Mouse (Mus musculus) midbrain, embryonic 11.5 days (tissue): Measurements from ENCODE around the gene Dhx35. TPM values are rescaled to one million over a fixed set of nuclear protein-coding genes. Genes with fewer than 3 reads are reported as not detected.

Experiments used
- ATAC-seq: fragments of 200-750 bp; cut with Nextera tagmentation; 2 replicates; pipeline ENCODE4 v1.8.0; 2017; ENCODE audit warnings: moderate TSS enrichment, moderate library complexity; ENCODE audit not compliant: low FRiP score
- DNase-seq: peaks from one replicate; pipeline ENCODE4 v3.0.0; 2015; ENCODE audit warnings: low spot score; ENCODE audit errors: missing footprints
- H3K27ac ChIP-seq: fragments of 300-500 bp; sonication (generic); 2 replicates; pipeline ENCODE4 v1.5.1; 2014; ENCODE audit warnings: low read depth, low read length
- H3K27me3 ChIP-seq: fragments of 300-500 bp; sonication (generic); 2 replicates; pipeline ENCODE4 v1.6.1; 2014; ENCODE audit warnings: mild to moderate bottlenecking, low read length, moderate library complexity, mixed read lengths; ENCODE audit not compliant: control insufficient read depth, insufficient read depth
- H3K36me3 ChIP-seq: fragments of 300-500 bp; sonication (generic); 2 replicates; pipeline ENCODE4 v1.6.1; 2014; ENCODE audit warnings: mild to moderate bottlenecking, low read length, moderate library complexity, mixed read lengths; ENCODE audit not compliant: control insufficient read depth, insufficient read depth
- H3K4me1 ChIP-seq: fragments of 300-500 bp; sonication (generic); 2 replicates; pipeline ENCODE4 v1.6.1; 2014; ENCODE audit warnings: low read length; ENCODE audit not compliant: control insufficient read depth, insufficient read depth
- H3K4me2 ChIP-seq: fragments of 300-500 bp; sonication (generic); 2 replicates; pipeline ENCODE4 v1.6.1; 2014; ENCODE audit warnings: mild to moderate bottlenecking, moderate library complexity
- H3K4me3 ChIP-seq: fragments of 300-500 bp; sonication (generic); 2 replicates; pipeline ENCODE4 v1.5.1; 2014; ENCODE audit warnings: low read depth, low read length
- H3K9ac ChIP-seq: fragments of 300-500 bp; sonication (generic); 2 replicates; pipeline ENCODE4 v1.6.1; 2014; ENCODE audit warnings: low read length
- H3K9me3 ChIP-seq: fragments of 300-500 bp; sonication (generic); 2 replicates; pipeline ENCODE4 v1.6.1; 2016; ENCODE audit warnings: low read length; ENCODE audit not compliant: control insufficient read depth
- WGBS: fragments of 180-500 bp; shearing (Covaris S2); extraction: QIAGEN DNeasy Blood & Tissue Kit; methylation state at CpG from one replicate; pipeline ENCODE4 v1.1.7; 2014; 5-methylcytosine and 5-hydroxymethylcytosine counted together
- polyA plus RNA-seq: library from polyadenylated mRNA; unstranded; fragments of >200 nt; fragmentation: Nextera tagmentation; extraction: Ambion mirVana; gene quantifications from 2 replicates; pipeline ENCODE4 v1.2.1, GENCODE M21; 2014

Gene Dhx35
- polyA plus RNA-seq: 16.1 and 18.3 TPM in 2 replicates

DNA sequence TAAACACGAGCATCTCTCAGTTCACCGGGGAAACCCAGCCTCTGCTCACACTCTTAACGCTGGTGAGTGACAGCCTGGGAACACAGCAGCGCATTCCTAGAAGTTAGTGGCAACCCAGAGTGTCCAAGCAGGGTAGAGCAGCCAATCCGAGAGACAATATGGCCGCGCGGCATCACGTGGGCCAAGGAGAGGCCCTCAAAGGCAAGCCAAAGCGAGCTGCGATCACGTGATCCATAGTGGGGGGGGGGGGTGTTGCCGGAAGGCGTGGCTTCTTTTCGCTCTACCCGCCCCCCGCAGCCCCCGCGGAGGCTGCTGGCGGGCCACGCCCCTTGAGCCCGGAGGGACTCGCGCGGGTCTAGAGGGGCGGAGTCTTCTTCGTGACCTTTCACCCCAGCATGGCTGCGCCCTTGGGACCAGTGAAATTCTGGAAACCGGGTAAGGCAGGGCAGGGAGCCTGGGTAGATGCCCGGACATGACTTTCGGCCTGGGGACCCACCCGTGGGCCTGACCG, at the start of gene Dhx35:
Gene Dhx35, plus strand, starts transcription at position 314 of the 511 bp plus-strand sequence.
- H3K9ac ChIP-seq: peak within 1 kb of the TSS; percentile 72
- H3K27me3 ChIP-seq: no peaks in the 10 kb centered on the region
- ATAC-seq: peak; percentile 99
- peak within 1 kb of the TSS; percentile 46 for H3K27ac ChIP-seq
- peaks cover 6% of the 10 kb centered on the region for H3K4me1 ChIP-seq
- under 1% methylated on average over 30 of the region's 33 CpGs for WGBS
- peak; percentile 99 for DNase-seq
- peak within 1 kb of the TSS; percentile 75 for H3K4me3 ChIP-seq
- H3K9me3 ChIP-seq: no peaks in the 10 kb centered on the region
- no peaks in the 10 kb centered on the region for H3K36me3 ChIP-seq
- peak within 1 kb of the TSS; percentile 67 for H3K4me2 ChIP-seq

DNA sequence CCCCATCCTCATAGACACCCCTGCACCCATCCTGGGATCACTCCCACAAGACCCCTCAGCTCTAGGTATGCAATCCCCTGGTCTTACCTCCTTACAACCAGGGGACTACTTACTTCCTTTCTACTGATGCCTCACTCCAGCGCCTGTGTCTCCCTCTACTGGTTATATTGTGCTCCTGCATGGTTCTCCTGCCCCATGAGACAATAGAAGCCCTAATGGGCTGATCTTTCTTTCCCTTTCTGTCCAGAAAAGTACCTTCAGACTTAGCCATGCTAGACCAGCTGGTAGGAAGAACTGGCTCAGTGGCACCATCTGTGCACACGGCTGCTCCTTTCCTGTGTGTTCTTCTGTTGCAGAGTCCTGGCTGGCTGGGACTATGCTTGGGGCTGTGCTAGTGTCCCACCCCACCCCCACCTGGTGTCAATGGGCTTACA, 49.5 kb upstream of the Dhx35 start:
- Histone ChIP-seq H3K4me1 (peaks cover 3% of the 10 kb centered on the region; the same call in 1 of the 2 replicates), H3K27ac (no peak overlapping the region), H3K4me2 (no peak overlapping the region), H3K9ac (no peak overlapping the region), H3K27me3 (no peaks in the 10 kb centered on the region), H3K4me3 (no peak overlapping the region), H3K36me3 (no peaks in the 10 kb centered on the region), H3K9me3 (no peaks in the 10 kb centered on the region)
- 14% methylated on average over 2 of the region's 2 CpGs for WGBS
- ATAC-seq (peak; percentile 52; the same call in 1 of the 2 replicates), DNase-seq (peak; percentile 84)

DNA sequence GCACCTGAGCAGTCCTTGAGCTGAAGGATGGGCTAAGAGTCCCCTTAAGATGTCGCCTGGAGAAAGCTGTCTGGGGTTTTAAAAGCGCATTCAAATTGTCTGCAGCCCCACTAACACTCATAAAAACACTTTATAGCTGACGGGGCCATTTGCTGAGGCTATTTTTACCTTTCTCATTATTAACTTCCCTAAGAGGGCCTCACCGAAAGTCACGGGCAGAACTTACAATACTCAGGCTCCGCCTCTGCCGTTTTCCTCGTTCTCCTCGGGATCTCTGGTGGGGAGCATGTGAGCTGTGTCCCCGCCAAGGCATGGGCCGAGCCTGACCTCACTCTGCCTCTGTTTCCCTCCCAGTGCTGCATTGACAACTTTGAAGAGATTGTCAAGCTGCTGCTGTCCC, 48.4 kb upstream of the Dhx35 start:
- ATAC-seq (no peak), DNase-seq (peak; percentile 73)
- H3K4me2 ChIP-seq: no peak overlapping the region
- WGBS: 83% methylated on average over 11 of the region's 11 CpGs
- no peaks in the 10 kb centered on the region for H3K9me3 ChIP-seq
- H3K4me1 ChIP-seq: peaks cover 1% of the 10 kb centered on the region; the same call in 1 of the 2 replicates
- no peak overlapping the region for H3K27ac ChIP-seq
- H3K27me3 ChIP-seq: no peaks in the 10 kb centered on the region
- no peaks in the 10 kb centered on the region for H3K36me3 ChIP-seq
- H3K4me3 ChIP-seq: no peak overlapping the region
- H3K9ac ChIP-seq: no peak overlapping the region

DNA sequence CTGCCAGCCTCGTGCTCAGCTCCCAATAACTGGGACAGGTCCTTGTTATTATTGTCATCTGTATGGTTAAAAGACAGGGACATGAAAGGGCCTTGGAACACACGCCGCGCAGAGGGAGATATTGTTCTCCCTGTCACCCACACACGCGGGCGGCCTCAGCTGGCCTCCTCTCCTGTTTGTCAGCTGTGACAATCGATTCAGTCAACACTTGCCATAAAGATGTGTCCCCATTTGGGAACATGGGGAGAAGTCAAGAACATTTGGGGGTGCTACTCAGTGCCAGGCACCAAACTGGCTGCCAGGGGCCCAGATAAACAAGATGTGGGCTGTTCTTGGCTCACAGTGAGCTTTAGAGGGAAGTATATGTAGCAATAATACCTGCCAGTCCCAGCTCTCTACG, 45.2 kb upstream of the Dhx35 start:
- Histone ChIP-seq H3K9me3 (no peaks in the 10 kb centered on the region), H3K36me3 (no peaks in the 10 kb centered on the region), H3K27ac (no peak overlapping the region), H3K4me1 (no peaks in the 10 kb centered on the region), H3K27me3 (no peaks in the 10 kb centered on the region), H3K4me2 (no peak overlapping the region), H3K4me3 (no peak overlapping the region), H3K9ac (no peak overlapping the region)
- DNase-seq (peak; percentile 69), ATAC-seq (no peak)
- 91% methylated on average over 9 of the region's 9 CpGs for WGBS

DNA sequence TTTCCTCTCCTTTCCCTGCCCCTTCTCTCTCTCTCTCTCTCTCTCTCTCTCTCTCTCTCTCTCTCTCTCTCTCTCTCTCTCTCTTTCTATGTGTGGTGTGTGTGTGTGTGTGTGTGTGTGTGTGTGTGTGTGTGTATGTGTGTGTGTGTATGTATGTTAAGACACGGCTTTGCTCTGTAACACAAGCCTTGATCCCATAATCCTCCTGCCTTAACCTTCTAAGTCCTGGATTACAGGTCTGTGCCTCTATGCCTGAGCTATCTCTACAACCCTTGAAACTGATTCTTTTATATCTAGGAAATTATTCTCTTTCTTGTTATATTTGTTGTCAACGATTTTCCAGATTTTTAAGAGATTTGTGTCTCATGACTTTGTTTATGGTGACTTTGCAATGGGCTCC, 34.4 kb upstream of the Dhx35 start:
- Histone ChIP-seq H3K27ac (no peak overlapping the region), H3K4me1 (no peaks in the 10 kb centered on the region), H3K9ac (no peak overlapping the region), H3K4me3 (no peak overlapping the region), H3K36me3 (no peaks in the 10 kb centered on the region), H3K9me3 (no peaks in the 10 kb centered on the region), H3K27me3 (no peaks in the 10 kb centered on the region), H3K4me2 (no peak overlapping the region)
- DNase-seq (no peak), ATAC-seq (no peak)
- 70% methylated on average over 2 of the region's 2 CpGs for WGBS

DNA sequence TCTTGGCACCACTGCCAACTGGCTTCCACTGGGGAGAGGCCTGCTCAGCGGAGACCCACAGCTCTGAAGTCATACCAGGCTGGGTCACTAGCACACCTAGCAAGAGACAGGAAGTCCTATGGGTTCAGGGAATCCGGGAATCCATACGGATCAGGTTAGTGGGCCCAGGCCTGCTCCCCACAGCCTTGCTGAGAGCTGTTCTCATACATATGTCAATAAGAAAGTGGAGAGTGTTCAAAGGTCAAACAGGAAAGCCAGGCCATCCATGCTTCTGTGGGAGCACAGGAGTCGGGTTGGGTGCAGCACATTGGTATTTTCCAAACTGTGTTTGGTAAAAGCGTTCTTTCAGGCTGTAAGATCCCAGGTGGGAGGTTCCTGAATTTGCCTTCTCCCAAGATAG, 32.3 kb upstream of the Dhx35 start:
- Histone ChIP-seq H3K9ac (no peak overlapping the region), H3K4me1 (no peaks in the 10 kb centered on the region; the same call in 1 of the 2 replicates), H3K36me3 (no peaks in the 10 kb centered on the region), H3K27me3 (no peaks in the 10 kb centered on the region), H3K27ac (no peak overlapping the region), H3K4me2 (no peak overlapping the region), H3K9me3 (no peaks in the 10 kb centered on the region), H3K4me3 (no peak overlapping the region)
- DNase-seq: peak; percentile 49
- ATAC-seq: no peak
- 86% methylated on average over 5 of the region's 5 CpGs for WGBS

DNA sequence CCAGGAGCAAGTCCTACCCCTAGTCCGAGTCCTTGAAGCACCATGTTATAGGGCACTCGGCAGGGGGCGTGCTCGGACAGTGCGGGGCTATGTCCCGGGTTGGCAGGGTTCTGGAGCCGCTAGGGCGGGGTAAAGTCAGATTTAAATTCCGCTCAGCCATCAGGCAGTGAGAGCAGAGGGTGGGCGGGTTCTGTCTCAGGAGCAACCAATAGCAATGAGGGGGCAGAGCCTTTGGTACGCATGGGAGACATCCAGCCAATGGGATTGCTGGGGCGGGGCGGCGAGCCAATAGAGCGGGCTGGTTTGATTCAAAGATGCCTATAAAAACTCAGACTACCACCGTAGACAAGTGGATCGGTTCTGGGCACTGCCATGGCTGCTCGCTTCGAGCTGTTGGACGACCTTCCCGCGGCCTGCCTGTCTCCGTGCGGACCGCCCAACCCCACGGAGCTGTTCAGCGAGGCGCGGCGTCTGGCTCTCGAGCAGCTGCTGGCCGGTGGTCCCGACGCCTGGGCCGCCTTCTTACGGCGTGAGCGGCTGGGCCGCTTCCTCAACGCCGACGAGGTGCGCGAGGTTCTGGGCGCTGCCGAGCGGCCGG, 26.8 kb upstream of the Dhx35 start, which contains the start of gene Fam83d:
Gene Fam83d, plus strand, starts transcription at position 352 of the 598 bp plus-strand sequence.
- Histone ChIP-seq H3K4me3 (peak within 1 kb of the TSS; percentile 89), H3K9me3 (no peaks in the 10 kb centered on the region), H3K9ac (peak within 1 kb of the TSS; percentile 80), H3K4me1 (peaks cover 26% of the 10 kb centered on the region), H3K27ac (peak within 1 kb of the TSS; percentile 35), H3K36me3 (no peaks in the 10 kb centered on the region), H3K4me2 (peak within 1 kb of the TSS; percentile 84), H3K27me3 (no peaks in the 10 kb centered on the region)
- under 1% methylated on average over 48 of the region's 48 CpGs for WGBS
- DNase-seq: peak; percentile 99
- peak; percentile 99 for ATAC-seq

DNA sequence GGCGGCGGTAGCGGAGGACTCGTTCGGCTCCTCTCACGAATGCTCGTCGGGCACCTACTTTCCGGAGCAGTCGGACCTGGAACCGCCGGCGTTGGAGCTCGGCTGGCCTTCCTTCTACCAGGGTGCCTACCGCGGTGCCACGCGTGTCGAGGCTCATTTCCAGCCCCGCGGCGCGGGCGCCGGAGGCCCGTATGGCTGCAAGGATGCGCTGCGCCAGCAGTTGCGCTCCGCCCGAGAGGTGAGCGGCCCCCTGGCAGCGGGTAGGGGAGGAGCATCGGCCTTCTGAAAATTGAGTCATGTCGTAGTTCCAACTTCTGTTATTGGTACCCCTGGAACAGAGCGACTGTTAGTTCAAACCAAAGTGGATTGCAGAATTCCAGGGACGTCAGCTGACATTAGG, 26.3 kb upstream of the Dhx35 start:
- WGBS: under 1% methylated on average over 37 of the region's 37 CpGs
- H3K9ac ChIP-seq: peak overlapping the region; percentile 80
- H3K9me3 ChIP-seq: no peaks in the 10 kb centered on the region
- H3K4me2 ChIP-seq: peak overlapping the region; percentile 84
- no peaks in the 10 kb centered on the region for H3K27me3 ChIP-seq
- H3K4me1 ChIP-seq: peaks cover 26% of the 10 kb centered on the region
- ATAC-seq: peak; percentile 17; the same call in 1 of the 2 replicates
- peak overlapping the region; percentile 89 for H3K4me3 ChIP-seq
- H3K27ac ChIP-seq: peak overlapping the region; percentile 35
- H3K36me3 ChIP-seq: no peaks in the 10 kb centered on the region
- no peak for DNase-seq

DNA sequence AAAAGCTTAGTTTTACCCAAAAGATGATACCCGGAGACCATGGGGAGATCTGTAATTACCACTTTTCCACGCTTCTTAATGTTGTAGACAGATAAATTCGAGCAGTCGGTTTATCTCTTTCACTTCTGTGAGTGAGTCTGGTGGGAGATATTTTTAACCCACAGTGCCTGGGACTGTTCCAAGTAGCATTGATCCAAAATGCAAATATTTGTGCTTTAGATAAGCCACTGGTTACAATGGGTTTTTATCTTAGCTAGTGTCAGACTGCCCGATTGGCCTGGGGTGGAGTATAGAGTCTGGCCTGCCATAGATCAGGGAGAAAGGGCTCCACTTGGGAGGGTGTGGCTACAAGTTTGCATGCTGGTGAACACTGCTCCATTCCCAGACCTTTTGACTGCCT, 25.8 kb upstream of the Dhx35 start:
- Histone ChIP-seq H3K9ac (peak overlapping the region; percentile 80), H3K9me3 (no peaks in the 10 kb centered on the region), H3K4me3 (peak overlapping the region; percentile 89), H3K4me1 (peaks cover 26% of the 10 kb centered on the region), H3K27me3 (no peaks in the 10 kb centered on the region), H3K4me2 (peak overlapping the region; percentile 84), H3K36me3 (no peaks in the 10 kb centered on the region), H3K27ac (no peak overlapping the region)
- ATAC-seq (0 out of 2 replicates have a peak, but pooled peaks have one; percentile 9), DNase-seq (peak; percentile 92)
- WGBS: 5% methylated on average over 5 of the region's 5 CpGs
